Mouse (Mus musculus) stomach, postnatal 0 days (tissue): ENCODE results near the gene Foxp1. TPM values are rescaled to one million over a fixed set of nuclear protein-coding genes. Genes with fewer than 3 reads are reported as not detected.

Source experiments
- ATAC-seq: fragments of 200-750 bp; cut with Nextera tagmentation; 2 replicates; pipeline ENCODE4 v1.8.0; 2017; ENCODE audit not compliant: low FRiP score, low TSS enrichment
- DNase-seq: peaks from one replicate; pipeline ENCODE4 v3.0.0-alpha.2; 2016; ENCODE audit warnings: low spot score
- H3K27ac ChIP-seq: fragments of 300-500 bp; sonication (generic); replicated peaks from 2 replicates; pipeline ENCODE4 v1.5.1; 2014; ENCODE audit warnings: mild to moderate bottlenecking, control low read depth
- H3K27me3 ChIP-seq: fragments of 300-500 bp; sonication (generic); 2 replicates; pipeline ENCODE4 v1.6.1; 2014; ENCODE audit warnings: low read length; ENCODE audit not compliant: control insufficient read depth, insufficient read depth
- H3K36me3 ChIP-seq: fragments of 300-500 bp; sonication (generic); 2 replicates; pipeline ENCODE4 v1.6.1; 2014; ENCODE audit warnings: low read length, mixed read lengths; ENCODE audit not compliant: control insufficient read depth, insufficient read depth
- H3K4me1 ChIP-seq: fragments of 300-500 bp; sonication (generic); replicated peaks from 2 replicates; pipeline ENCODE4 v1.6.1; 2014; ENCODE audit warnings: antibody characterized with exemption; ENCODE audit not compliant: control insufficient read depth, insufficient read depth
- H3K4me2 ChIP-seq: fragments of 300-500 bp; sonication (generic); replicated peaks from 2 replicates; pipeline ENCODE4 v1.6.1; 2014; ENCODE audit warnings: low read depth, mild to moderate bottlenecking, control low read depth, moderate library complexity
- H3K4me3 ChIP-seq: fragments of 300-500 bp; sonication (generic); 2 replicates; pipeline ENCODE4 v1.5.1; 2014; ENCODE audit warnings: low read depth, low read length, control low read depth
- H3K9ac ChIP-seq: fragments of 300-500 bp; sonication (generic); 2 replicates; pipeline ENCODE4 v1.6.1; 2014; ENCODE audit warnings: mild to moderate bottlenecking, low read length, control low read depth, mixed read lengths
- H3K9me3 ChIP-seq: fragments of 300-500 bp; sonication (generic); 2 replicates; pipeline ENCODE4 v1.6.1; 2016; ENCODE audit warnings: low read length; ENCODE audit not compliant: control insufficient read depth
- CTCF ChIP-seq: IDR thresholded peaks from 2 replicates; pipeline ENCODE4 v1.5.1; 2016; ENCODE audit warnings: antibody characterized with exemption, low read depth, mild to moderate bottlenecking, moderate library complexity
- EP300 ChIP-seq: optimal IDR thresholded peaks from 2 replicates; pipeline ENCODE3; 2016; ENCODE audit warnings: antibody characterized with exemption
- WGBS: fragments of 180-500 bp; shearing (Covaris S2); extraction: QIAGEN DNeasy Blood & Tissue Kit; methylation state at CpG from one replicate; pipeline ENCODE4 v1.1.7; 2014; 5-methylcytosine and 5-hydroxymethylcytosine counted together
- polyA plus RNA-seq: library from polyadenylated mRNA; unstranded; fragments of >200 nt; fragmentation: Nextera tagmentation; extraction: Ambion mirVana; gene quantifications from 2 replicates; pipeline ENCODE4 v1.2.1, GENCODE M21; 2015

Foxp1 gene
- polyA plus RNA-seq, 1 experiment from 2014 or later, result 68.9 TPM

GRCm38 (mm10) chr6:99401801-99402200, 120.7 kb downstream of the Foxp1 start:
- H3K9me3 ChIP-seq, result no peaks in the 10 kb centered on the region
- H3K4me1 ChIP-seq, result 0 out of 2 replicates have a peak, but pooled peaks cover 3% of the 10 kb centered on the region
- no peak overlapping the region for H3K4me2 ChIP-seq
- H3K9ac ChIP-seq, result no peak overlapping the region
- WGBS, result 57% methylated on average over 6 of the region's 6 CpGs
- TF ChIP-seq EP300 (no peak), CTCF (no peak)
- no peak for DNase-seq
- H3K27ac ChIP-seq, result peak overlapping the region; percentile 35; the same call in 1 of the 2 replicates
- H3K27me3 ChIP-seq, result no peaks in the 10 kb centered on the region
- H3K4me3 ChIP-seq, result no peak overlapping the region
- ATAC-seq, result peak; percentile 38
- no peaks in the 10 kb centered on the region for H3K36me3 ChIP-seq

- Histone ChIP-seq H3K9ac (no peak overlapping the region), H3K9me3 (no peaks in the 10 kb centered on the region), H3K4me1 (0 out of 2 replicates have a peak, but pooled peaks cover 3% of the 10 kb centered on the region), H3K27ac (no peak overlapping the region), H3K4me3 (no peak overlapping the region), H3K4me2 (no peak overlapping the region), H3K27me3 (no peaks in the 10 kb centered on the region), H3K36me3 (no peaks in the 10 kb centered on the region)
- 51% methylated on average over 2 of the region's 2 CpGs for WGBS
- no peak for ATAC-seq
- DNase-seq, result no peak
- TF ChIP-seq CTCF (no peak), EP300 (no peak)
Observed at GRCm38 (mm10) chr6:99401211-99401610, 121.3 kb downstream of the Foxp1 start.

GRCm38 (mm10) chr6:99395745-99396144, 126.8 kb downstream of the Foxp1 start:
- Histone ChIP-seq H3K27ac (no peak overlapping the region), H3K27me3 (no peaks in the 10 kb centered on the region), H3K4me3 (no peak overlapping the region), H3K9ac (no peak overlapping the region), H3K4me2 (no peak overlapping the region), H3K4me1 (no peaks in the 10 kb centered on the region), H3K9me3 (no peaks in the 10 kb centered on the region), H3K36me3 (no peaks in the 10 kb centered on the region)
- TF ChIP-seq EP300 (no peak), CTCF (no peak)
- DNase-seq (no peak), ATAC-seq (no peak)
- 83% methylated on average over 12 of the region's 12 CpGs for WGBS

- Histone ChIP-seq H3K4me3 (no peak overlapping the region), H3K9ac (no peak overlapping the region), H3K9me3 (no peaks in the 10 kb centered on the region), H3K4me1 (no peaks in the 10 kb centered on the region), H3K27ac (no peak overlapping the region), H3K4me2 (no peak overlapping the region), H3K36me3 (no peaks in the 10 kb centered on the region), H3K27me3 (no peaks in the 10 kb centered on the region)
- no peak for DNase-seq
- 35% methylated on average over 5 of the region's 5 CpGs for WGBS
- no peak for ATAC-seq
- TF ChIP-seq CTCF (no peak), EP300 (no peak)
Observed at GRCm38 (mm10) chr6:99394801-99395200, 127.7 kb downstream of the Foxp1 start.

- no peaks in the 10 kb centered on the region for H3K27me3 ChIP-seq
- H3K9me3 ChIP-seq, result no peaks in the 10 kb centered on the region
- H3K4me2 ChIP-seq, result no peak overlapping the region
- no peak overlapping the region for H3K9ac ChIP-seq
- no peak overlapping the region for H3K27ac ChIP-seq
- WGBS, result 73% methylated on average over 6 of the region's 6 CpGs
- H3K4me3 ChIP-seq, result no peak overlapping the region
- TF ChIP-seq EP300 (no peak), CTCF (no peak)
- DNase-seq, result no peak
- H3K36me3 ChIP-seq, result no peaks in the 10 kb centered on the region
- ATAC-seq, result no peak
- H3K4me1 ChIP-seq, result no peaks in the 10 kb centered on the region
Observed at GRCm38 (mm10) chr6:99392484-99392883, 130.0 kb downstream of the Foxp1 start.

- DNase-seq (no peak), ATAC-seq (peak; percentile 67; the same call in 1 of the 2 replicates)
- Histone ChIP-seq H3K4me2 (0 out of 2 replicates have a peak overlapping the region, but pooled peaks have one; percentile 14), H3K4me1 (no peaks in the 10 kb centered on the region), H3K27me3 (no peaks in the 10 kb centered on the region), H3K9me3 (no peaks in the 10 kb centered on the region), H3K4me3 (no peak overlapping the region), H3K27ac (peak overlapping the region; percentile 90), H3K9ac (peak overlapping the region; percentile 27; the same call in 1 of the 2 replicates), H3K36me3 (no peaks in the 10 kb centered on the region)
- WGBS, result 52% methylated on average over 19 of the region's 19 CpGs
- TF ChIP-seq EP300, result no peak
- TF ChIP-seq CTCF, result no peak
Observed at GRCm38 (mm10) chr6:99388741-99389675, 133.5 kb downstream of the Foxp1 start.
